Mouse (Mus musculus) liver, adult 2 months (tissue): ENCODE measurements around the gene Rsbn1.

ENCODE experiments used
- CTCF ChIP-seq: fragments of 200-500 bp; IDR thresholded peaks from 2 replicates; pipeline ENCODE4 v1.5.1; 2011; ENCODE audit warnings: low read depth, low read length, control low read depth
- POLR2A ChIP-seq: fragments of 200-500 bp; IDR thresholded peaks from 2 replicates; pipeline ENCODE4 v1.6.1; 2011; ENCODE audit warnings: low read length, control low read depth; ENCODE audit not compliant: insufficient read depth; ENCODE audit errors: extremely low read depth

DNA sequence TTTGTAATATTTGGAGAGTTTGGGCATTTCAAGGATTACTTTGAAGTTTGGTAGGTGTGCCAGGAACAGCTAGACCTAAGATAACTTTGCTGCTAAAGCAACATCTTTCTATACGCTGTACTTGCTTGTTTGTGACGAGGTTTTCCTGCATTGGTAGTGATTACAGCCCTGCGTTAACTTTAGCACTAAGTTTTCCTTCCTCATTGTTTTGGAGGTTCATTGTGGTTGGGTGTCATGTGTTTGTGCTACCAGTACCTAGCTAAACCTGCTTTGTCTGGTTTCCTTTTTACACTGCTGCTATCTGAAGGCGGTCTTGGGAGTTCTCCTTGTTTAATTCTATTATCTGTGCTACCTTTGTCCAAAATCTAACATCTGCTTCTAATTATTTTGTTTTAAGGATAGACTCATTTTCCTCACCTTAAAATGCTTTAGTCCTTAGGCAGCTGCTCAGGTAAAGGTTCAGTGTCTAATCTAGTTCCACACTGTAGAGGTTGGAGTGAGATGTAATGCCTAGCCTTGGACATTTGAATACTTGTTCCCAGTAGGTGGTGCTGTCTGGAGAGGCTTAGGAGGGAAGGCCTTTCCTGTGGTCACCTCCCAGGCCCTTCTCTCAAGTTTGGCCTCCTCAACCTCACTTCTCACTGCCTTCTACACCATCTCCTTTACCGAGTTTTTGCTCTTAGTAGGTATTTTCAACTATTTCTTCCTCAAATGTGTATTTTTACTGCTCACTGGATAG lies 96.2 kb downstream of the Rsbn1 start:
- TF ChIP-seq CTCF, result no peak
- no peak for TF ChIP-seq POLR2A
